Comparison of ENCODE assay signal across 15 mouse cellular contexts in genomic region chr3:27472846-27473245, GRCm38 (mm10).
DNase-seq lines count a peak whose midpoint lies in the region; ATAC-seq and TF ChIP-seq lines count a peak whose summit lies in the region.
"Had no signal": no experiment of that assay in that cellular context is flagged by ENCODE, and none has a peak within 500 bp of the region (broad histone marks: within the 10 kb centered on the region; RNA-seq: fewer than 3 reads in every experiment).

No protein-coding gene starts in this region.

- ATAC-seq in midbrain, postnatal 0 days (ENCODE audit: low FRiP score): no peak
- ATAC-seq in G1E (ENCODE audit: extremely low read depth, insufficient number of reproducible peaks, low FRiP score, poor library complexity, severe bottlenecking): no peak
- ATAC-seq in stomach, postnatal 0 days (ENCODE audit: low FRiP score, low TSS enrichment): no peak
- ATAC-seq: Patski had no signal

- TF ChIP-seq EP300 in stomach, postnatal 0 days (optimal IDR thresholded peaks at IDR 0.05): no peak

- WGBS in midbrain, postnatal 0 days: 97% methylated on average over 3 of the region's 3 CpGs
- WGBS in midbrain, embryonic 10.5 days: 94% methylated on average over 3 of the region's 3 CpGs
- 95% methylated on average over 3 of the region's 3 CpGs for WGBS in stomach, postnatal 0 days

- no peak overlapping the region for H3K4me3 ChIP-seq in midbrain, postnatal 0 days (ENCODE audit: low read depth, low read length)
- no peak overlapping the region for H3K4me3 ChIP-seq in midbrain, embryonic 10.5 days
- no peak overlapping the region for H3K4me3 ChIP-seq in G1E (ENCODE audit: low read depth, low read length)
- H3K4me3 ChIP-seq in stomach, postnatal 0 days (ENCODE audit: low read depth, low read length): no peak overlapping the region
- H3K4me3 ChIP-seq: liver, embryonic 15.5 days; myocyte; stomach, embryonic 15.5 days had no signal

- H3K9me3 ChIP-seq in midbrain, postnatal 0 days (ENCODE audit: low read length): no peaks in the 10 kb centered on the region
- no peaks in the 10 kb centered on the region; the same call in 1 of the 2 replicates for H3K9me3 ChIP-seq in midbrain, embryonic 10.5 days (replicated peaks)
- H3K9me3 ChIP-seq in G1E (replicated peaks): no peaks in the 10 kb centered on the region
- H3K9me3 ChIP-seq in stomach, postnatal 0 days (ENCODE audit: control insufficient read depth, low read length): no peaks in the 10 kb centered on the region
- H3K9me3 ChIP-seq: liver, embryonic 15.5 days; stomach, embryonic 15.5 days had no signal

- peak; percentile 24 for DNase-seq in kidney, postnatal 10 days
- no peak for DNase-seq in kidney, adult 18-20 months
- no peak for DNase-seq in midbrain, postnatal 0 days (ENCODE audit: low spot score)
- DNase-seq in midbrain, embryonic 10.5 days (ENCODE audit: low spot score): no peak
- no peak for DNase-seq in G1E (ENCODE audit: low spot score)
- no peak for DNase-seq in stomach, postnatal 0 days (ENCODE audit: low spot score)
- no peak for DNase-seq in right cerebral cortex, postnatal 14 days
- DNase-seq: adrenal gland, adult 8-10 months; cerebellum, adult 11-12 months; right cerebral cortex, postnatal 4 days had no signal

- H3K27me3 ChIP-seq in midbrain, postnatal 0 days (ENCODE audit: insufficient read depth, low read length): no peaks in the 10 kb centered on the region
- H3K27me3 ChIP-seq in midbrain, embryonic 10.5 days (ENCODE audit: low read depth, poor library complexity, severe bottlenecking): no peaks in the 10 kb centered on the region
- peaks cover 7% of the 10 kb centered on the region; the same call in 1 of the 2 replicates for H3K27me3 ChIP-seq in G1E (ENCODE audit: insufficient read depth, low read length)
- H3K27me3 ChIP-seq in stomach, postnatal 0 days (ENCODE audit: control insufficient read depth, insufficient read depth, low read length): no peaks in the 10 kb centered on the region
- H3K27me3 ChIP-seq: liver, embryonic 15.5 days; Patski; stomach, embryonic 15.5 days had no signal

- peak; percentile 58 for TF ChIP-seq CTCF in midbrain, postnatal 0 days (IDR thresholded peaks at IDR 0.05)
- TF ChIP-seq CTCF in G1E (IDR thresholded peaks at IDR 0.05; ENCODE audit: low read depth, low read length): peak; percentile 34; the same call in 1 of the 2 replicates
- TF ChIP-seq CTCF in stomach, postnatal 0 days (IDR thresholded peaks at IDR 0.05; ENCODE audit: low read depth): peak; percentile 63

- H3K27ac ChIP-seq in midbrain, postnatal 0 days (ENCODE audit: low read depth, low read length): no peak overlapping the region
- no peak overlapping the region for H3K27ac ChIP-seq in midbrain, embryonic 10.5 days (replicated peaks)
- no peak overlapping the region for H3K27ac ChIP-seq in stomach, postnatal 0 days (replicated peaks)
- H3K27ac ChIP-seq: liver, embryonic 15.5 days; stomach, embryonic 15.5 days had no signal

- no peak overlapping the region for H3K9ac ChIP-seq in midbrain, postnatal 0 days (replicated peaks; ENCODE audit: low read length, poor library complexity, severe bottlenecking)
- H3K9ac ChIP-seq in stomach, postnatal 0 days (ENCODE audit: low read length): no peak overlapping the region
- H3K9ac ChIP-seq: liver, embryonic 15.5 days; stomach, embryonic 15.5 days had no signal

- peaks cover 7% of the 10 kb centered on the region; the same call in 1 of the 2 replicates for H3K36me3 ChIP-seq in midbrain, postnatal 0 days (ENCODE audit: insufficient read depth, low read length)
- peaks cover 38% of the 10 kb centered on the region for H3K36me3 ChIP-seq in midbrain, embryonic 10.5 days
- H3K36me3 ChIP-seq in G1E (replicated peaks): no peaks in the 10 kb centered on the region
- H3K36me3 ChIP-seq in stomach, postnatal 0 days (ENCODE audit: control insufficient read depth, insufficient read depth, low read length): peaks cover 7% of the 10 kb centered on the region; the same call in 1 of the 2 replicates

- no peaks in the 10 kb centered on the region for H3K4me1 ChIP-seq in midbrain, postnatal 0 days (ENCODE audit: insufficient read depth, low read length)
- H3K4me1 ChIP-seq in midbrain, embryonic 10.5 days: no peaks in the 10 kb centered on the region
- H3K4me1 ChIP-seq in G1E (ENCODE audit: insufficient read depth, low read depth, low read length): peaks cover 3% of the 10 kb centered on the region; the same call in 1 of the 2 replicates
- no peaks in the 10 kb centered on the region for H3K4me1 ChIP-seq in stomach, postnatal 0 days (replicated peaks; ENCODE audit: control insufficient read depth, insufficient read depth)
- H3K4me1 ChIP-seq: liver, embryonic 15.5 days; megakaryocyte, embryonic 14.5 days; stomach, embryonic 15.5 days had no signal

- no peak overlapping the region for H3K4me2 ChIP-seq in midbrain, postnatal 0 days (ENCODE audit: low read depth, low read length, poor library complexity, severe bottlenecking)
- no peak overlapping the region for H3K4me2 ChIP-seq in stomach, postnatal 0 days (replicated peaks; ENCODE audit: low read depth)
- H3K4me2 ChIP-seq: liver, embryonic 15.5 days; stomach, embryonic 15.5 days had no signal
